Mouse (Mus musculus) heart, embryonic 11.5 days (tissue): ENCODE measurements around the gene Cnnm2. TPM values are rescaled to one million over a fixed set of nuclear protein-coding genes. Genes with fewer than 3 reads are reported as not detected.
"Not testable (repeated sequence)": the region's sequence is repeated elsewhere in the genome, so short reads cannot be mapped to it uniquely, and the experiment has no call there.

ENCODE experiments used
- ATAC-seq: fragments of 200-750 bp; cut with Nextera tagmentation; replicated peaks from 2 replicates; pipeline ENCODE4 v1.8.0; 2017; ENCODE audit warnings: moderate library complexity; ENCODE audit not compliant: insufficient number of reproducible peaks, low FRiP score, low TSS enrichment
- H3K27ac ChIP-seq: fragments of 300-500 bp; sonication (generic); 2 replicates; pipeline ENCODE4 v1.5.1; 2014; ENCODE audit warnings: mild to moderate bottlenecking, low read depth, low read length
- H3K27me3 ChIP-seq: fragments of 300-500 bp; sonication (generic); 2 replicates; pipeline ENCODE4 v1.6.1; 2014; ENCODE audit warnings: mild to moderate bottlenecking, low read length, mixed read lengths; ENCODE audit not compliant: control insufficient read depth, insufficient read depth
- H3K36me3 ChIP-seq: fragments of 300-500 bp; sonication (generic); 2 replicates; pipeline ENCODE4 v1.6.1; 2014; ENCODE audit warnings: mild to moderate bottlenecking, low read length, moderate library complexity, mixed read lengths; ENCODE audit not compliant: control insufficient read depth, insufficient read depth
- H3K4me1 ChIP-seq: fragments of 300-500 bp; sonication (generic); 2 replicates; pipeline ENCODE4 v1.6.1; 2014; ENCODE audit warnings: low read length; ENCODE audit not compliant: control insufficient read depth, insufficient read depth
- H3K4me2 ChIP-seq: fragments of 300-500 bp; sonication (generic); 2 replicates; pipeline ENCODE4 v1.6.1; 2014; ENCODE audit warnings: mild to moderate bottlenecking, moderate library complexity
- H3K4me3 ChIP-seq: fragments of 300-500 bp; sonication (generic); 2 replicates; pipeline ENCODE4 v1.5.1; 2014; ENCODE audit warnings: low read depth, low read length
- H3K9ac ChIP-seq: fragments of 300-500 bp; sonication (generic); 2 replicates; pipeline ENCODE4 v1.6.1; 2014; ENCODE audit warnings: mild to moderate bottlenecking, low read depth, low read length, moderate library complexity
- H3K9me3 ChIP-seq: fragments of 300-500 bp; sonication (generic); replicated peaks from 2 replicates; pipeline ENCODE4 v1.6.1; 2016; ENCODE audit warnings: low read length; ENCODE audit not compliant: control insufficient read depth
- WGBS: fragments of 180-500 bp; shearing (Covaris S2); extraction: QIAGEN DNeasy Blood & Tissue Kit; methylation state at CpG from one replicate; pipeline ENCODE4 v1.1.7; 2014; ENCODE audit not compliant: insufficient replicate concordance; 5-methylcytosine and 5-hydroxymethylcytosine counted together
- polyA plus RNA-seq: library from polyadenylated mRNA; unstranded; fragments of >200 nt; fragmentation: Nextera tagmentation; extraction: Ambion mirVana; gene quantifications from 2 replicates; pipeline ENCODE4 v1.2.1, GENCODE M21; 2014

The Cnnm2 gene
- polyA plus RNA-seq, 1 experiment from 2014 or later: 4.1 TPM

DNA sequence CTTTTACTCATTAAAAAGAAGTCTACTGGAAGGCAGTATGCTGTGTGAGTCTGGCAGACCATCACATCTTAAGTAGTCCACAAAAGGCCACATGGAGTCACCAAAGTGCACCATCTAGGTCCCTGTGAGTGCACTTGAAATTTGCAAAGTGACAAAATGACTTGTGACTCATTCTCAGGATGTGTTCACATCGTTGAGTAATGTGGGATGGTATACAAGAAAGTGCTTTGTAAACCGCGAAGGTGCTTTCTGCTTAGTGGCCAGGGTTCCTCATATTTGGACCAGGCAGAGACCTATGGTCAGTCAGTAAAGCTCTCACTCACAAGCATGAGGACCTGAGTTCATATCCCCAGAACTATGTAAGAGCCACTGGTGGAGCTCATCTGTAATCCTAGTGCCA lies 13.6 kb upstream of the Cnnm2 start:
- 75% methylated on average over 3 of the region's 3 CpGs for WGBS

DNA sequence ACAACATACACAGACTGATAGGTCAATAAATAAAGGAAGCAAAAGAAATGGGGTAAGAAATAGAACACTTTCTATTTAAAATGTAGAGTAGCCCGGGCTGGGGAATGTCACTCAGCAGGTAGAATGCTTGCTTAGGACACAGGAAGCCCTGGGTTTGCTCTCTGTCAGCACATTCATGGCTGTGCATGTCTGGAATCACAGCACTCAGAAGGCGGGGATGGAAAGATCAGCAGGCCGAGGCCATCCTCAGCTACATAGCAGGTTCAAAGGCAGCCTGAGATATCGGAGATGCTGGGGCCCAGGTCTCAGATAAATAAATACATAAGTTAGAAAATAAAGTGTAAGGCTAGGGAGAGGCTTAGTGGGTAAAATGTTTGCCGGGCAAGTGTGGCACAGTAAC lies 9.2 kb upstream of the Cnnm2 start:
- Histone ChIP-seq H3K9me3 (no peaks in the 10 kb centered on the region), H3K27ac (no peak overlapping the region), H3K27me3 (no peaks in the 10 kb centered on the region), H3K4me2 (no peak overlapping the region), H3K4me1 (no peaks in the 10 kb centered on the region), H3K4me3 (no peak overlapping the region), H3K9ac (no peak overlapping the region), H3K36me3 (no peaks in the 10 kb centered on the region)
- no peak for ATAC-seq
- 58% methylated on average over 5 of the region's 5 CpGs for WGBS

More for the DNA sequence above, 13.6 kb upstream of the Cnnm2 start:
- no peak overlapping the region for H3K4me3 ChIP-seq
- H3K36me3 ChIP-seq: no peaks in the 10 kb centered on the region
- no peak for ATAC-seq
- H3K4me2 ChIP-seq: no peak overlapping the region
- H3K9ac ChIP-seq: no peak overlapping the region
- H3K27me3 ChIP-seq: no peaks in the 10 kb centered on the region
- no peaks in the 10 kb centered on the region for H3K9me3 ChIP-seq
- no peaks in the 10 kb centered on the region for H3K4me1 ChIP-seq
- H3K27ac ChIP-seq: no peak overlapping the region

DNA sequence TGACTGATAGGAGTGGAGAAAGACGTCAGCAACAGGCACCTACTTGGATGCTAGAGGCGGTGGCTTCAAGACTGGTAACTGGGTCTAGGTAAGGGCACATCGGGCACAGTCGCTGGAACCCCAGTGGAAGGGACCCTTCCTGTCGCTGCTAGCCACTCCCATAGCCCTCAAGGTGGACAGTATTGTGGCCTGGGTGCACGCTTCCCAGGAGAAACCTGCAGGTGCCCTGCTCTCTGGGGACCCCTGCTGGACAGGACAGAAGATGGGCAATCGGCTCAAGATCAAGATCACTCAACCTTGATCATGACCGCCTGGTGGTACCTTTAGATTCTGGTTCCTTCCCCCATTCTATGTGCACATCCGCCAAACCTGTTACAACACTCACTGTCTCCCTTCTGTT lies 6.3 kb upstream of the Cnnm2 start:
- Histone ChIP-seq H3K9ac (no peak overlapping the region), H3K27ac (no peak overlapping the region), H3K9me3 (no peaks in the 10 kb centered on the region), H3K4me2 (no peak overlapping the region), H3K4me1 (no peaks in the 10 kb centered on the region), H3K36me3 (no peaks in the 10 kb centered on the region), H3K27me3 (no peaks in the 10 kb centered on the region), H3K4me3 (no peak overlapping the region)
- 41% methylated on average over 9 of the region's 9 CpGs for WGBS
- ATAC-seq: no peak

DNA sequence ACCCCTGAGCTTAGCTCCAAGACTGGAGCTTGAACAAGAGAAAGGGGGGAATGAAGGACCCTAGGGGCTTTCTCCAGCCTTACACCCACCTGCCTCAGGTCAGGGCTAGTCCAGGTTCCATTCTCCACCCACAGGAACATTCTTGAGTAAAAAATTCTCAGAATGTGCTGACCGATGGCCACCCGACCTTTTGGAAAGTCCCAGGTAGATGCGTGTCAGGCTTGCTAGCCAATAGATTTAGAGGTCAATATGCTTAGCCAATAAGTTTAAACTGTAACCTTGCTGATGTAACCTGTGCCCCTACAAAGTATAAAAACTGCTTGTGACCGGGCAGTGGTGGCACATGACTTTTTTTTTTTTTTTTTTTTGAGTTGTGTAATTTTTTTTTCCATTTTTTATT lies 5.2 kb upstream of the Cnnm2 start:
- H3K4me3 ChIP-seq: no peak overlapping the region
- whole genome bisulfite sequencing: 88% methylated on average over 4 of the region's 4 CpGs

DNA sequence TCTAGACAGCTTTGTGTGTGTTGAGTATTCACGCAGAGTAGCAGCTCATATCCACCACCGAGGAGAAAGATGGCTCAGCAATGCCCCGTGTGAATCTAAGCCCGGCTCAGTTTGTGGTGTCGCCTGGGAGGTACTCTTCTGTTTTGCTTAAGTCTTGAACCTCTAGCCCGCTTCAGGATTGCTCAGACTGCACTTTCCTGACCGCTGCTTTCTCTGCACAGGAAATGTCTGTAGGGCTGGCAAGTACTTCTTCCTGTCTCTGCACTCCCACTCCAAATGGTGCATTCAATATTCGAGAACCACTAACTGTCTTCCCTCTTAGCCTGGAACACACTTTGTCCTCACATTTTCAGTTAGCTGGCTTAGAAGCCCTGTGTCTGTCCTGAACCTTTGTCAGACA lies 2.3 kb upstream of the Cnnm2 start:
- H3K27ac ChIP-seq: no peak overlapping the region
- no peak overlapping the region for H3K4me3 ChIP-seq
- H3K27me3 ChIP-seq: peaks cover 12% of the 10 kb centered on the region
- no peaks in the 10 kb centered on the region for H3K9me3 ChIP-seq
- no peaks in the 10 kb centered on the region for H3K36me3 ChIP-seq
- no peak overlapping the region for H3K9ac ChIP-seq
- no peak for ATAC-seq
- H3K4me1 ChIP-seq: peaks cover 10% of the 10 kb centered on the region
- no peak overlapping the region for H3K4me2 ChIP-seq
- WGBS: 47% methylated on average over 8 of the region's 8 CpGs

More for the DNA sequence above, 5.2 kb upstream of the Cnnm2 start:
- H3K4me2 ChIP-seq: no peak overlapping the region
- H3K9ac ChIP-seq: no peak overlapping the region
- no peaks in the 10 kb centered on the region for H3K27me3 ChIP-seq
- H3K36me3 ChIP-seq: no peaks in the 10 kb centered on the region
- H3K9me3 ChIP-seq: no peaks in the 10 kb centered on the region
- H3K27ac ChIP-seq: no peak overlapping the region
- no peaks in the 10 kb centered on the region for H3K4me1 ChIP-seq
- no peak for ATAC-seq

DNA sequence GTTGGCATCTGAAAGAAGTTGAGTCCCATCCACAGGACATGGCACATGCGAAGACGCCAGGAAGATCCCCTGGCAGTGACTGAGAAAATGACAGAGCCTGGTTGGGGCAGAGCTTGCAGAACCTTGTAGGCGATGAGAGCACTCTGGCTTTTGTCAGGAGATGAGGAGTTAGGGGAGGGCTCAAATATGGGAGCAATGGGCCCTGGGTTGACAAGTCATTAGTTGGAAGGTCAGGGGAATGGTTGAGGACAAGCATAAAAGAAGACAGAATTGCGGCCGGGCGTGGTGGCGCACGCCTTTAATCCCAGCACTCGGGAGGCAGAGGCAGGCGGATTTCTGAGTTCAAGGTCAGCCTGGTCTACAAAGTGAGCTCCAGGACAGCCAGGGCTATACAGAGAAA lies 1.5 kb upstream of the Cnnm2 start:
- not testable (repeated sequence) for H3K36me3 ChIP-seq, H3K9ac ChIP-seq, H3K4me3 ChIP-seq, H3K9me3 ChIP-seq, H3K4me2 ChIP-seq, ATAC-seq, H3K27ac ChIP-seq
- Histone ChIP-seq H3K27me3 (peaks cover 12% of the 10 kb centered on the region), H3K4me1 (peaks cover 10% of the 10 kb centered on the region)
- 83% methylated on average over 10 of the region's 10 CpGs for whole genome bisulfite sequencing

DNA sequence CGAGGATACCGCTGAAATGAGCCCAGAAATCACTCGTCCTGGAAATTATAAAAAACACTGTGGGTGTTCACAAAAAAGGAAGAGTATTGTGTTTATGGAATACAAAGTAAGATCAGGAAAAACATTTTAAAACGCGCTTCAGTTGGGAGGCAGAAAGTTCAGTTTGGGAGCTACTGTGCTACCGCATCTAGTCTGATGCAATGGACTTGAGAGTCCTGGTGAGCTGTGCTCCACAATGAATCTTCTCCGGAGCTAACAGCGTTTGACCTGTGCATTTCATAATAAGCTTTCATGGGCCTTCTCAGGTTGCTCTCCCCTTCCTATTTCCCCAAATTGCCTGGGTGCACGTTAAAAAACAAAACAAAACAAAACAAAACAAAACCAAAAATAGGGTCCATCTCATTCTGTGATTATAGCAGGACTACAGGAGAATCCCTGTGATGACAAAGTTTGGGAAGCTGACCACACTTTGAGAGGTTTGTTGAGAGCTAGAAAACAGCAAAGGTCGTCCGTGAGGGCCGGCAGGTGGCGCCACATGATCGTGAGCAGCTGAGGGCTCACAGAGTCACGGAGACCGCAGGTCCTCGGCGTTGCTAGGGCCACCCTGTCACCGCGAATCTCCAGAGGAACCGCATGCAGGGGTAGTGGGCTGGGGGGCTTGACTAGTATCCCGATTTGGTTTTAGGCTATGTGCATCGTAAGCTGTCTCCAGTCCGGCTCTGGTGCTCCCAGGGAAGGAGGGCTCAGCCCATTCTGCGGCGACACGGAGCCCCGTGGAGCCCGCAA lies 828 bp upstream of the Cnnm2 start:
- peak; percentile 58 for ATAC-seq
- Histone ChIP-seq H3K4me3 (peak overlapping the region; percentile 82), H3K27me3 (peaks cover 12% of the 10 kb centered on the region), H3K36me3 (no peaks in the 10 kb centered on the region), H3K9me3 (no peaks in the 10 kb centered on the region), H3K9ac (no peak overlapping the region), H3K4me2 (peak overlapping the region; percentile 97), H3K4me1 (peaks cover 10% of the 10 kb centered on the region), H3K27ac (no peak overlapping the region; the same call in 1 of the 2 replicates)
- 18% methylated on average over 29 of the region's 29 CpGs for WGBS

DNA sequence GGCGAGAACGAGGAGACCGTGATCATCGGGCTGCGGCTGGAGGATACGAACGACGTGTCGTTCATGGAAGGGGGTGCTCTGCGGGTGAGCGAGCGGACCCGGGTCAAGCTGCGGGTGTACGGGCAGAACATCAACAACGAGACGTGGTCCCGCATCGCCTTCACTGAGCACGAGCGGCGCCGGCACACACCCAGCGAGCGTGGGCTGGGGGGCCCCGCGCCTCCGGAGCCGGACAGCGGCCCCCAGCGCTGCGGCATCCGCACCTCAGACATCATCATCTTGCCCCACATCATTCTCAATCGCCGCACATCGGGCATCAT lies 535 bp downstream of the Cnnm2 start:
- no peak for ATAC-seq
- peak overlapping the region; percentile 82 for H3K4me3 ChIP-seq
- under 1% methylated on average over 35 of the region's 36 CpGs for WGBS
- H3K36me3 ChIP-seq: no peaks in the 10 kb centered on the region
- peak overlapping the region; percentile 18 for H3K27ac ChIP-seq
- no peaks in the 10 kb centered on the region for H3K9me3 ChIP-seq
- H3K9ac ChIP-seq: peak overlapping the region; percentile 63
- H3K4me2 ChIP-seq: peak overlapping the region; percentile 97
- H3K27me3 ChIP-seq: peaks cover 12% of the 10 kb centered on the region
- H3K4me1 ChIP-seq: peaks cover 10% of the 10 kb centered on the region
